Mouse (Mus musculus): ENCODE data around the gene Ubr3. TPM values are rescaled to one million over a fixed set of nuclear protein-coding genes. Genes with fewer than 3 reads are reported as not detected.
A peak's percentile ranks its signal among the peaks of the same experiment; 100 is the strongest.
"Not testable (repeated sequence)": the region's sequence is repeated elsewhere in the genome, so short reads cannot be mapped to it uniquely, and the experiment has no call there.

Ubr3 gene
- polyA plus RNA-seq, 1 experiment = 39.5 TPM

- Histone ChIP-seq H3K27ac (replicated peaks; ENCODE audit: low read depth, low read length) (no peak overlapping the region), H3K4me3 (ENCODE audit: insufficient read depth, low read depth, low read length) (no peak overlapping the region), H3K4me1 (ENCODE audit: control insufficient read depth, insufficient read depth, insufficient read length, low read length) (no peaks in the 10 kb centered on the region)
Observed at GRCm38 (mm10) chr2:69893145-69893544, 3.9 kb upstream of the Ubr3 start.

DNA sequence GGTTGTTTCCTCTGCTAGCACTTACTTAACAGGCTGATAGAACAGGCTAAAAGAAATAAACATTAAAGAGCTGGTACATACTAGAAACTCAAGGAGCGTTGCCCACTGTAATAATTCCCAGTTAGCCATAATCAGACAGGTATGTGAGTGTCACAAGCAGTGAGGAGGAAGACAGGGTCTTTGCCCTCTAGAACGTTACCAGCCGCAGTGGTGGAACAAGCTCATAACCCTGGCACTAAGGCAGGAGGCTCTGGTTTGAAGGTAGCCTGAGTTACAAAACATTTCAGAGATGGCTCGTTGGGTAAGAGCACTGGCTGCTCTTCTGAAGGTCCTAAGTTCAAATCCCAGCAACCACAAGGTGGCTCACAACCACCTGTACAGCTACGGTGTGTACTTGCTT, 3.2 kb upstream of the Ubr3 start:
- no peak overlapping the region for H3K27ac ChIP-seq (replicated peaks; ENCODE audit: low read depth, low read length)
- H3K4me3 ChIP-seq (ENCODE audit: insufficient read depth, low read depth, low read length) = no peak overlapping the region
- no peaks in the 10 kb centered on the region for H3K4me1 ChIP-seq (ENCODE audit: control insufficient read depth, insufficient read depth, insufficient read length, low read length)

DNA sequence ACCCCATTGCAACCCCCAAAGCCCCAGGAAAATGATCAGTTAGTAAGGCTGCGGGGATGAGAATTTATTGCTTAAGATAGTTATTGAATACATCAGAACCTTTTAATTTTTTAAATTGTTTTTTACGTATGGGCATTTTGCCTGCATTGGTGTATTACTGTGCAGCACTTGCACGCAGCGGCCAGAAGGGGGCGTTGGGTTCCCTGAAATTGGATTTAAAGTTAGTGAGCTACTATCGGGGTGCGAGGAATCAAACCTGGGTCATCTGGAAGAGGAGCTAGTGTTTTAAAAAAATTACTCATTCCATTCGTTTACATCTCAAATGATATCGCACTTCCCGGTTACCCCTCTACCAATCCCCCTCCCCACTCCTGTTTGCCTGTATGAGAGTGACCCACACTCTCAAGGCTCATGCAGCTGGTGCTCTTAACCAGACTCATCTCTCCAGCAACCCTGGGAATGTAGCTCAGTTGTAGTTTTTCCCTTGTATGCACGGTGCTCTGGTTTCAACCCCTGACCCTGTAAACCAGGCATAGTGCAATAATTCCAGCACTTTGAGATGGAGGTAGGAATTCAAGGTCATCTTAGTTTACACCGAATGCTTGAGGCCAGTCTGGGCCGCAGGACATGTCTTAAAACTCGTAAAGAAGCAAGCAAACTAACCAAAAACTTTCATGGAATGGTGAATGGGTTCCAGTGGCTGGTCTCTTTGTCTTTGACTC, 1.4 kb upstream of the Ubr3 start:
- no peak overlapping the region for H3K4me3 ChIP-seq (ENCODE audit: insufficient read depth, low read depth, low read length)

DNA sequence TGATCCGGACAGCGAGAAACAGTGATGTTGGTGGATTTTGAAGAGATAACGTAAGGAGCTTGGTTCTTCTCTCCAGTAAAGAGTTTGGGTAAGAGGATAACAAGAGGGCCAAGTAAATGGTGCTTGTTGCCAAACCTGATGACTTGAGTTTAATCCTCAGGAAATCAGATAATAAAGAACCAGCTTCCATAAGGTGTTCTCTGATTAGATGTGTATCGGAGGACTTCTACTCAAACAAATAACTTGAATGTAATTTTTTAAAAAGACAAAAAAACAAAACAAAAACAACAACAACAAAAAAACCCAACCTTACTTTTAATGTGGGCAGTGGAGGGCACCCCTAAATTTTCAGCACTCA, 843 bp upstream of the Ubr3 start:
- H3K4me1 ChIP-seq (ENCODE audit: control insufficient read depth, insufficient read depth, insufficient read length, low read length) = no peaks in the 10 kb centered on the region

More for the DNA sequence above, 1.4 kb upstream of the Ubr3 start:
- Histone ChIP-seq H3K27ac (replicated peaks; ENCODE audit: low read depth, low read length) (no peak overlapping the region), H3K4me1 (ENCODE audit: control insufficient read depth, insufficient read depth, insufficient read length, low read length) (no peaks in the 10 kb centered on the region)

GRCm38 (mm10) chr2:69897618-69898575, 851 bp downstream of the Ubr3 start:
- H3K4me3 ChIP-seq (ENCODE audit: insufficient read depth, low read depth, low read length) = peak overlapping the region; percentile 86
- H3K27ac ChIP-seq (replicated peaks; ENCODE audit: low read depth, low read length) = peak overlapping the region; percentile 55
- H3K4me1 ChIP-seq (ENCODE audit: control insufficient read depth, insufficient read depth, insufficient read length, low read length) = no peaks in the 10 kb centered on the region

More for the DNA sequence above, 843 bp upstream of the Ubr3 start:
- Histone ChIP-seq H3K4me3 (ENCODE audit: insufficient read depth, low read depth, low read length) (no peak overlapping the region), H3K27ac (replicated peaks; ENCODE audit: low read depth, low read length) (no peak overlapping the region)

DNA sequence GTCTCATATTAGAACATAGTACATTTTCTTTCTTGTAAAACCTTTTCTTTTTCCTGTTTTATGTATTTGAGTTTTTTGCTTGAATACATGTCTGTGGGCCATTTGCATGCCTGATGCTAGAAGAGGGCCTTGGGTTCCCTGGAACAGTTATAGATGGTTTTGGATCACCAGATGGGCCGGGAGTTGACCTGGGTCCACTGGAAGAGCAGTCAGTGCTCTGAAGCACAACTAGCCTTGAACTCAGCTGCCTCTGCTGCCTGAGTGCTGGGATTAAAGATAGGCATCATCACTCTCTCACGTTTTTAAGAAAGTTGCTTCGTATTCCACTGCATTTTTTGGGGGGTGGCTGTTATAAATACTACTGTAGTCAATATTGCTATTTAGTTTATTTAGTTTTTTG, 6.5 kb downstream of the Ubr3 start:
- no peaks in the 10 kb centered on the region; the same call in 1 of the 2 replicates for H3K4me1 ChIP-seq (ENCODE audit: control insufficient read depth, insufficient read depth, insufficient read length, low read length)
- no peak overlapping the region for H3K4me3 ChIP-seq (ENCODE audit: insufficient read depth, low read depth, low read length)
- no peak overlapping the region for H3K27ac ChIP-seq (replicated peaks; ENCODE audit: low read depth, low read length)

GRCm38 (mm10) chr2:69907394-69907793, 10.3 kb downstream of the Ubr3 start:
- not testable (repeated sequence) for H3K4me3 ChIP-seq (ENCODE audit: insufficient read depth, low read depth, low read length); H3K27ac ChIP-seq (replicated peaks; ENCODE audit: low read depth, low read length); H3K4me1 ChIP-seq (ENCODE audit: control insufficient read depth, insufficient read depth, insufficient read length, low read length)

GRCm38 (mm10) chr2:69912801-69913200, 15.8 kb downstream of the Ubr3 start:
- no peaks in the 10 kb centered on the region for H3K4me1 ChIP-seq (ENCODE audit: control insufficient read depth, insufficient read depth, insufficient read length, low read length)
- H3K27ac ChIP-seq (replicated peaks; ENCODE audit: low read depth, low read length) = no peak overlapping the region
- no peak overlapping the region for H3K4me3 ChIP-seq (ENCODE audit: insufficient read depth, low read depth, low read length)

GRCm38 (mm10) chr2:69917301-69917700, 20.3 kb downstream of the Ubr3 start:
- Histone ChIP-seq H3K4me1 (ENCODE audit: control insufficient read depth, insufficient read depth, insufficient read length, low read length) (no peaks in the 10 kb centered on the region), H3K27ac (replicated peaks; ENCODE audit: low read depth, low read length) (no peak overlapping the region), H3K4me3 (ENCODE audit: insufficient read depth, low read depth, low read length) (no peak overlapping the region)

DNA sequence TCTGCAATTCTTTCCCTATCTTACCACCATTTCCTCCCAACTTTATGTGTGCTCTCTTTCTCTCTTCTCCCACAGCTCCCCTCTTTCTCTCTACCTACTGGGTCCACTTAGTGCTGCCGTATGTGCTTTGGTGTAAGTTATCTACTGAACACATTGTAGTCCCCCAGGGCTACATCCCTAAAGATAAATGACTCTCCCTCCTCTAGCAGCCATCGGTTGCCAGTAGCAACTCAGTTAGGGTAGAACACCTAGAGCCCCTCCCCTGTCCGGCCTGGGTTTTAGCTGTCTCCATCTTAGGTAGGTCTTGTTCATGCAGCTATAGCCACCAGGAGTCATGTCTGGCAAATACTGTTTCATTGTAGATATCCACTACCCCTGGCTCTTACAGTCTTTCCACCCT, 27.9 kb downstream of the Ubr3 start:
- Histone ChIP-seq H3K27ac (replicated peaks; ENCODE audit: low read depth, low read length) (no peak overlapping the region), H3K4me3 (ENCODE audit: insufficient read depth, low read depth, low read length) (no peak overlapping the region), H3K4me1 (ENCODE audit: control insufficient read depth, insufficient read depth, insufficient read length, low read length) (no peaks in the 10 kb centered on the region)

GRCm38 (mm10) chr2:69936331-69936730, 39.3 kb downstream of the Ubr3 start:
- H3K27ac ChIP-seq (replicated peaks; ENCODE audit: low read depth, low read length) = no peak overlapping the region
- no peak overlapping the region for H3K4me3 ChIP-seq (ENCODE audit: insufficient read depth, low read depth, low read length)
- no peaks in the 10 kb centered on the region for H3K4me1 ChIP-seq (ENCODE audit: control insufficient read depth, insufficient read depth, insufficient read length, low read length)

DNA sequence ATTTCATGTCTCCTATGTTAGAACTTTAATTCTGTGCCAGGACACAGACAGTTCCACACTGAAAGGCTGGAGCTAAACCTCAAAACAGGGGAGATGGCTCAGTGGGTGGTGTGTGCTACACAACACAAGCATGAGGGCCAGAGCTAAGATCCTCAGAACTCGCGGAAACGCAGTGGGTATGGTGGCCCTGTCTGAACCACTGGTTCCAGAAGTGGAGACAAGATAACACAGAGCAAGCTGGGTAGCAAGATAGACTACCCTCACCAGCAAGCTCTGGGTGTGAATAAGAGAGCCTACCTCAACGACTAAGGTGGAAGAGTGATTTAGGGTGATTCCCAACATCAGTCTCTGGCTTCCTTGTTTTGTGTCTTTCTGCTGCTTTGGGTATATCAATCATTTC, 42.2 kb downstream of the Ubr3 start:
- no peaks in the 10 kb centered on the region for H3K4me1 ChIP-seq (ENCODE audit: control insufficient read depth, insufficient read depth, insufficient read length, low read length)
- no peak overlapping the region for H3K4me3 ChIP-seq (ENCODE audit: insufficient read depth, low read depth, low read length)
- no peak overlapping the region for H3K27ac ChIP-seq (replicated peaks; ENCODE audit: low read depth, low read length)

- Histone ChIP-seq H3K4me1 (ENCODE audit: control insufficient read depth, insufficient read depth, insufficient read length, low read length) (no peaks in the 10 kb centered on the region), H3K27ac (replicated peaks; ENCODE audit: low read depth, low read length) (no peak overlapping the region), H3K4me3 (ENCODE audit: insufficient read depth, low read depth, low read length) (no peak overlapping the region)
Observed at GRCm38 (mm10) chr2:69939649-69940048, 42.6 kb downstream of the Ubr3 start.

DNA sequence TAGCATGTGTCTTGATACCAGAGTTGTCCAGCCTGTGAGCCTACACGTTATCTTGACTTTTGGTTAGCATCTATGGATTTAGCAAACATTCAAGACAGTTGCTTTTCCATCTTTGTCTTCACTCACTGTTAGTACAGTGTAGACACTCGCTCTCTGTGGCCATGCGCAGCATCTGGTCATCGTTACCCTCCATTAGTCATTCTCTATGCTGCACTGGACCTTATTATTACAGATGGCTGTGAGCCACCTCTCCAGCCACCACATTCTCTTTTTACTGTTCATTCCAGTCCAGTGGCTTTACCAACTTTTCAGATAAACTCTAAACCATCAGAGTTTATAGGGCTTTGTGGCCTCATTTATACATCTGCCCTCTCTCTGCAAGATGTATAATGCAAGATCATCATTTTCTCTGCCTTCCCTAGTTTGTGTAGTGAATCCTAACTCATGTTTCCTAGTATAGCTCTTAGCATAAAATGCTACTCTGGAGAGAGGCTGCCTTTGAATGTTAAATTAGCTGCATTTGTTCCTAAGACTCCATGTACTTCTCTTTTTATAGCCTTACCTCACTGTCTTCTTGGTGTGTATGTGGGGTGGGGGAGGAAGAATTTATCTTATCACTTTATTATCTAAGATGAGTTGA, 44.5 kb downstream of the Ubr3 start:
- Histone ChIP-seq H3K4me1 (ENCODE audit: control insufficient read depth, insufficient read depth, insufficient read length, low read length) (no peaks in the 10 kb centered on the region), H3K27ac (replicated peaks; ENCODE audit: low read depth, low read length) (no peak overlapping the region), H3K4me3 (ENCODE audit: insufficient read depth, low read depth, low read length) (no peak overlapping the region)

DNA sequence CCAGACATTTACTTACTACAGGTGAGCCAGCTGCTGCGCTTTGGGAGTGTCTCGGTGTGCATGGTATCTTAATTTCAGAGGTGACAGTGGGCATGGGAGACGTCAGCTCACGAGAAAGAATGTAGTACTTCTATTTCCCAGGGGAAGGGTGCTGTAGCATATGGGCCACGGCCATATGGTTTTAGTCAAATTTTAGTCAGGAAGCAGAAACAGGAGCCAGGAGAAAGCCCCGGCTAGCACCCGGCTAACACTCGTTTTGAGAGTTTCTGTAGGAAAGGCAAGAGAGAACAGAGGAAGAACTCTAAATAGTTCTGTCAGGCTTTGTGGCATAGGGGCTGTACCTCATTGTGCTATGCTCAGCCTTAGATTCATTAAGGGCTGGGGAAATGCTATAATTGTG, 55.8 kb downstream of the Ubr3 start:
- H3K4me3 ChIP-seq (ENCODE audit: insufficient read depth, low read depth, low read length) = no peak overlapping the region
- H3K4me1 ChIP-seq (ENCODE audit: control insufficient read depth, insufficient read depth, insufficient read length, low read length) = no peaks in the 10 kb centered on the region
- no peak overlapping the region for H3K27ac ChIP-seq (replicated peaks; ENCODE audit: low read depth, low read length)
